Mouse (Mus musculus): ENCODE results near the gene Sept10. TPM values are rescaled to one million over a fixed set of nuclear protein-coding genes. Genes with fewer than 3 reads are reported as not detected.

The Sept10 gene
- 9.4 and 11.9 TPM in 2 replicates for polyA plus RNA-seq (2015; fragmentation: Nextera tagmentation; extraction: Ambion mirVana)

DNA sequence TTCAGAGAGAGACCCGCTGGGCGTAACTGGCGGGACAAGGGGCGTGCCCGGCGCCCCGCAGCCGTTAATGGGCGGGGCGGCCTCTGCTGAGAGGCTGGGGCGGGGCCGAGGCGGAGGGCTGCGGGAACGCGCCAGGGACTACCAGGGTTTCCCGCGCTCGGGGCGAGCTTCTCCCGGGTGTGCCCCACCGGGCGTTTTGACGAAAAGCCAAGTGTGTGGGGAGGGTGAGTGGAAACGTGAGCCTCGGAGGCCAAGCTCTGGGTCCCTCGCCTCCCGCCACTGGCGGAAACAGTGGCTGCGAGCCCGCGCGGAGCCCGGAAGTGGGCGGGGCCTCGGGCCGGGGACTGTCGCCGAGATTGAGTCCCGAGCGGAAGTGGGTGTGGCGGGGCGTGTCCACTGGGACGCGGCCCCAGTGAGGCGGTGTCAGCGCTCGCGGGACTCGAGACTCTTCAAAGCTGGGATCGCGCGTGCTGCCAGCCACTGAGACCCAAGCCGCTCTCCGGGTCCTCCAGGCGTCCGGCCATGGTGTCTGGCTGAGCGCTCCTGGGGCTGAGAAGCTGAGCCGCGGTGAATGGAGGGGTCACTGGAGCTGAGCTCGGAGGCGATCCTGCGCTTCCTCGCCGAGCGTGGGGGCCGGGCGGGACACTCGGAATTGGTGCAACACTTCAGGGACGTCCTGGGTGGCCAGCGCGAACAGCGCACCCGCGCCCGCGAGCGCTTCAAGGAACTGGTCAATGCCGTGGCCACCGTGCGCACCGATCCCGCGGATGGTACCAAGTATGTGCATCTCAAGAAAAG, at the start of gene Sept10, which contains the start of gene Sowahc:
TSS of gene Sept10 (minus strand) at position 375 of the 798 bp plus-strand sequence.
TSS of gene Sowahc (plus strand) at position 481 of the 798 bp plus-strand sequence.
- H3K9ac ChIP-seq (ENCODE audit: low read depth, low read length), result peak within 1 kb of the TSS; percentile 70
- peak within 1 kb of the TSS; percentile 63 for H3K27ac ChIP-seq (ENCODE audit: low read length)
- ATAC-seq (ENCODE audit: low read depth), result peak; percentile 90
- peaks cover 36% of the 10 kb centered on the region for H3K27me3 ChIP-seq (ENCODE audit: control insufficient read depth, insufficient read depth, low read depth, low read length)
- no peaks in the 10 kb centered on the region for H3K36me3 ChIP-seq (ENCODE audit: control insufficient read depth, insufficient read depth)
- WGBS (ENCODE audit: insufficient replicate concordance), result under 1% methylated on average over 84 of the region's 84 CpGs
- peak within 1 kb of the TSS; percentile 85 for H3K4me2 ChIP-seq (ENCODE audit: low read depth, low read length)
- peaks cover 8% of the 10 kb centered on the region for H3K4me1 ChIP-seq (ENCODE audit: control insufficient read depth, low read depth, low read length)
- H3K4me3 ChIP-seq (ENCODE audit: low read depth, low read length), result peak within 1 kb of the TSS; percentile 65
- no peaks in the 10 kb centered on the region for H3K9me3 ChIP-seq (replicated peaks; ENCODE audit: control insufficient read depth, low read length)

DNA sequence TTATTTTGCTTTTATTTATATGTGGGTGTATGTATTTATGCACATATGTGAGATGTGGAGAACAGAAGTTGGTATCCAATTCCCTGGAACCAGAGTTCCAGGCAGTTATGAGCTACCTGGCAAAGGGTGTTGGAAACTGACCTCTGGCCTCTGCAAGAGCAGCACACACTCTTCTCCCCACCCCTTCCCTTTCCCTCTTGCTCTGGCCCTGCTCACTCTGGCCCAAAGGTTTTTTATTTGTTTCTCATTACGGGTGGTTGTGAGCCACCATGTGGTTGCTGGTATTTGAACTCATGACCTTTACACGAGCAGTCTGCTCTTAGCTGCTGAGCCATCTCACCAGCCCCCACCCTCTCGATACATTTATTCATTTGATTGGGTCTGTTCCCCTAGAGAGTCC, 47.1 kb upstream of the Sept10 start:
- H3K27ac ChIP-seq (ENCODE audit: low read length), result no peak overlapping the region
- H3K4me2 ChIP-seq (ENCODE audit: low read depth, low read length), result no peak overlapping the region
- H3K36me3 ChIP-seq (ENCODE audit: control insufficient read depth, insufficient read depth), result no peaks in the 10 kb centered on the region
- H3K9ac ChIP-seq (ENCODE audit: low read depth, low read length), result no peak overlapping the region
- 44% methylated on average over 3 of the region's 3 CpGs for WGBS (ENCODE audit: insufficient replicate concordance)
- H3K4me3 ChIP-seq (ENCODE audit: low read depth, low read length), result no peak overlapping the region
- H3K9me3 ChIP-seq (replicated peaks; ENCODE audit: control insufficient read depth, low read length), result no peaks in the 10 kb centered on the region
- H3K27me3 ChIP-seq (ENCODE audit: control insufficient read depth, insufficient read depth, low read depth, low read length), result no peaks in the 10 kb centered on the region
- no peak for ATAC-seq (ENCODE audit: low read depth)
- H3K4me1 ChIP-seq (ENCODE audit: control insufficient read depth, low read depth, low read length), result peaks cover 12% of the 10 kb centered on the region

GRCm38 (mm10) chr10:59268109-59268508, 46.5 kb upstream of the Sept10 start:
- H3K27ac ChIP-seq (ENCODE audit: low read length), result no peak overlapping the region
- H3K4me2 ChIP-seq (ENCODE audit: low read depth, low read length), result no peak overlapping the region
- H3K36me3 ChIP-seq (ENCODE audit: control insufficient read depth, insufficient read depth), result no peaks in the 10 kb centered on the region
- H3K4me3 ChIP-seq (ENCODE audit: low read depth, low read length), result no peak overlapping the region
- no peak for ATAC-seq (ENCODE audit: low read depth)
- WGBS (ENCODE audit: insufficient replicate concordance), result 40% methylated on average over 4 of the region's 4 CpGs
- H3K4me1 ChIP-seq (ENCODE audit: control insufficient read depth, low read depth, low read length), result peaks cover 15% of the 10 kb centered on the region
- no peaks in the 10 kb centered on the region for H3K27me3 ChIP-seq (ENCODE audit: control insufficient read depth, insufficient read depth, low read depth, low read length)
- H3K9me3 ChIP-seq (replicated peaks; ENCODE audit: control insufficient read depth, low read length), result no peaks in the 10 kb centered on the region
- H3K9ac ChIP-seq (ENCODE audit: low read depth, low read length), result no peak overlapping the region

- Histone ChIP-seq H3K27ac (ENCODE audit: low read length) (no peak overlapping the region), H3K9ac (ENCODE audit: low read depth, low read length) (no peak overlapping the region), H3K9me3 (replicated peaks; ENCODE audit: control insufficient read depth, low read length) (no peaks in the 10 kb centered on the region), H3K4me3 (ENCODE audit: low read depth, low read length) (no peak overlapping the region), H3K27me3 (ENCODE audit: control insufficient read depth, insufficient read depth, low read depth, low read length) (no peaks in the 10 kb centered on the region), H3K4me1 (ENCODE audit: control insufficient read depth, low read depth, low read length) (peaks cover 15% of the 10 kb centered on the region), H3K4me2 (ENCODE audit: low read depth, low read length) (no peak overlapping the region), H3K36me3 (ENCODE audit: control insufficient read depth, insufficient read depth) (no peaks in the 10 kb centered on the region)
- 62% methylated on average over 2 of the region's 2 CpGs for WGBS (ENCODE audit: insufficient replicate concordance)
- ATAC-seq (ENCODE audit: low read depth), result no peak
These were observed 45.6 kb upstream of the Sept10 start for GRCm38 (mm10) chr10:59267275-59267674.

DNA sequence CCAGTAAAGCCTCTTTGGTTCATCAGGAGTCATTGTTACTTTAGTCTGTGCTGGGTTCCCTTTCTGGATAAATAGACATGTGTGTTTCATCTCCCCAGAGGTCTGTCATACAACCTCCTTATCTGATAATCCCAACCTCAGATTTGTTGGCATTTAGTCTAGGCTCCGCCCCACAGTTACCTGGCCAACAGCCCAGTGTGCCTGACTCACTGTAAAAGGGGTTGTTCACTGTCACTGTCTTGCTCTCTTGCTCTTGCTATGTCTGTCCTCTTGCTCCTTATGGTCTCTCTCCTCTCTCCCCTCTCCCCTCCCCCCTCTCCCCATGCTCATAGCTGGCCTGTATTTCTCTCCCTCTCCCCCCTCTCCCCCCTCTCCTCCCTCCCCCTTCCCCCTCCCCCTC, 44.5 kb upstream of the Sept10 start:
- WGBS (ENCODE audit: insufficient replicate concordance), result 55% methylated on average over 1 of the region's 1 CpGs
- peaks cover 15% of the 10 kb centered on the region for H3K4me1 ChIP-seq (ENCODE audit: control insufficient read depth, low read depth, low read length)
- H3K9me3 ChIP-seq (replicated peaks; ENCODE audit: control insufficient read depth, low read length), result no peaks in the 10 kb centered on the region
- H3K4me2 ChIP-seq (ENCODE audit: low read depth, low read length), result 0 out of 2 replicates have a peak overlapping the region, but pooled peaks have one; percentile 11
- H3K9ac ChIP-seq (ENCODE audit: low read depth, low read length), result no peak overlapping the region
- peak; percentile 39; the same call in 1 of the 2 replicates for ATAC-seq (ENCODE audit: low read depth)
- H3K27me3 ChIP-seq (ENCODE audit: control insufficient read depth, insufficient read depth, low read depth, low read length), result no peaks in the 10 kb centered on the region
- no peak overlapping the region for H3K4me3 ChIP-seq (ENCODE audit: low read depth, low read length)
- peak overlapping the region; percentile 73 for H3K27ac ChIP-seq (ENCODE audit: low read length)
- H3K36me3 ChIP-seq (ENCODE audit: control insufficient read depth, insufficient read depth), result no peaks in the 10 kb centered on the region

DNA sequence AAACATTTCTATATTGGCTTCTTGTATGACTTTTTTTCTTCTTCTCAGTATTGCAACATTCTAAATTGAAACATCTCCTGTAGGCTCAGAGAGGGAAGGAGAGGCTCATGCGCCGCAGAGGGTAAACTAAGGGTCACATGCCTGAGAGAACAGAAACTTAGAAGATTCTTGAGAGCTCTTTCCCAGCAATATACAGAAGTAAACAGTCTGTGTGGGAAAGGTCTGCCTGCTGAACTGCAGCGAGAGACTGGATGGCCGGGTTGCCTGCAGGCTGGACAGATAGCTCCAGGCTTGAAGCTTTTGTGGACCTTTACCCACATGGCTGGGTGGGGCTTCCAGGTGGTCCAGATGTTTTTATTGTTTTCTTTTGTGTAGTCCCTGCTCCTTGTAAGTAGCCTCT, 44.0 kb upstream of the Sept10 start:
- ATAC-seq (ENCODE audit: low read depth), result no peak
- Histone ChIP-seq H3K36me3 (ENCODE audit: control insufficient read depth, insufficient read depth) (no peaks in the 10 kb centered on the region), H3K4me3 (ENCODE audit: low read depth, low read length) (no peak overlapping the region), H3K27me3 (ENCODE audit: control insufficient read depth, insufficient read depth, low read depth, low read length) (no peaks in the 10 kb centered on the region), H3K9ac (ENCODE audit: low read depth, low read length) (no peak overlapping the region), H3K4me1 (ENCODE audit: control insufficient read depth, low read depth, low read length) (peaks cover 15% of the 10 kb centered on the region), H3K9me3 (replicated peaks; ENCODE audit: control insufficient read depth, low read length) (no peaks in the 10 kb centered on the region), H3K27ac (ENCODE audit: low read length) (peak overlapping the region; percentile 73), H3K4me2 (ENCODE audit: low read depth, low read length) (0 out of 2 replicates have a peak overlapping the region, but pooled peaks have one; percentile 11)
- 18% methylated on average over 4 of the region's 4 CpGs for WGBS (ENCODE audit: insufficient replicate concordance)

GRCm38 (mm10) chr10:59265067-59265466, 43.4 kb upstream of the Sept10 start:
- Histone ChIP-seq H3K27ac (ENCODE audit: low read length) (peak overlapping the region; percentile 65; the same call in 1 of the 2 replicates), H3K27me3 (ENCODE audit: control insufficient read depth, insufficient read depth, low read depth, low read length) (no peaks in the 10 kb centered on the region), H3K9me3 (replicated peaks; ENCODE audit: control insufficient read depth, low read length) (no peaks in the 10 kb centered on the region), H3K36me3 (ENCODE audit: control insufficient read depth, insufficient read depth) (no peaks in the 10 kb centered on the region), H3K4me1 (ENCODE audit: control insufficient read depth, low read depth, low read length) (peaks cover 15% of the 10 kb centered on the region), H3K4me3 (ENCODE audit: low read depth, low read length) (no peak overlapping the region), H3K9ac (ENCODE audit: low read depth, low read length) (no peak overlapping the region), H3K4me2 (ENCODE audit: low read depth, low read length) (no peak overlapping the region)
- peak; percentile 31; the same call in 1 of the 2 replicates for ATAC-seq (ENCODE audit: low read depth)
- 3% methylated on average over 7 of the region's 7 CpGs for WGBS (ENCODE audit: insufficient replicate concordance)

DNA sequence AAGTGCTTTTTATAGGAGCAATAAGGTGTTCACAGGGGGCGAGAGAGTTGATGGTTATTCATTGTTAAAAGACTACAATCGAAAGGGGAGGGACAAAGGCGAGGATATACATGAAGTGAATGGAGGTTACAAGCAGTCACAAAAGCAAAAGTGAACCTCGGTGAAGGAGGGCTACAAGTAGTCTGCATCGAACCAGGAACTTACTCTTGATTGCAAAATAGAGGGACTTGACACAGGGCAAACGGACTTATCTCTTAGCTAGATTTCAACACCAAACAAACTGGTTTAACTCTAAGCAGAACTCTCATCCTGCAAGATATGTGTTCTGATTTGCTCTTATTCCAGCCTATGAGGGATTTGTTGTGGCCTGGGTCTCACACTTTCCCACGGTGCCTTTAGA, 41.3 kb upstream of the Sept10 start:
- no peak overlapping the region for H3K4me3 ChIP-seq (ENCODE audit: low read depth, low read length)
- 42% methylated on average over 7 of the region's 7 CpGs for WGBS (ENCODE audit: insufficient replicate concordance)
- no peak for ATAC-seq (ENCODE audit: low read depth)
- H3K4me1 ChIP-seq (ENCODE audit: control insufficient read depth, low read depth, low read length), result peaks cover 15% of the 10 kb centered on the region
- H3K9ac ChIP-seq (ENCODE audit: low read depth, low read length), result no peak overlapping the region
- no peak overlapping the region for H3K4me2 ChIP-seq (ENCODE audit: low read depth, low read length)
- 0 out of 2 replicates have a peak overlapping the region, but pooled peaks have one; percentile 27 for H3K27ac ChIP-seq (ENCODE audit: low read length)
- no peaks in the 10 kb centered on the region for H3K27me3 ChIP-seq (ENCODE audit: control insufficient read depth, insufficient read depth, low read depth, low read length)
- H3K9me3 ChIP-seq (replicated peaks; ENCODE audit: control insufficient read depth, low read length), result no peaks in the 10 kb centered on the region
- H3K36me3 ChIP-seq (ENCODE audit: control insufficient read depth, insufficient read depth), result no peaks in the 10 kb centered on the region

GRCm38 (mm10) chr10:59262021-59262420, 40.4 kb upstream of the Sept10 start:
- no peak overlapping the region for H3K4me2 ChIP-seq (ENCODE audit: low read depth, low read length)
- no peaks in the 10 kb centered on the region for H3K9me3 ChIP-seq (replicated peaks; ENCODE audit: control insufficient read depth, low read length)
- WGBS (ENCODE audit: insufficient replicate concordance), result 61% methylated on average over 1 of the region's 1 CpGs
- H3K27me3 ChIP-seq (ENCODE audit: control insufficient read depth, insufficient read depth, low read depth, low read length), result no peaks in the 10 kb centered on the region
- no peak overlapping the region for H3K9ac ChIP-seq (ENCODE audit: low read depth, low read length)
- no peak overlapping the region for H3K27ac ChIP-seq (ENCODE audit: low read length)
- H3K4me3 ChIP-seq (ENCODE audit: low read depth, low read length), result no peak overlapping the region
- no peaks in the 10 kb centered on the region for H3K36me3 ChIP-seq (ENCODE audit: control insufficient read depth, insufficient read depth)
- no peak for ATAC-seq (ENCODE audit: low read depth)
- peaks cover 15% of the 10 kb centered on the region for H3K4me1 ChIP-seq (ENCODE audit: control insufficient read depth, low read depth, low read length)

Measured in liver, embryonic 16.5 days (tissue).